Mouse (Mus musculus) effector memory CD4-positive, alpha-beta T cell, adult 5 months (primary cell): Measurements from ENCODE around the gene Ap2b1. TPM values are rescaled to one million over a fixed set of nuclear protein-coding genes. Genes with fewer than 3 reads are reported as not detected.

Experiments
- polyA plus RNA-seq: library from polyadenylated mRNA; unstranded; fragments of 100-300 nt; shearing (Covaris generic); gene quantifications from one replicate; pipeline ENCODE4 v1.2.1, GENCODE M21; 2017

The Ap2b1 gene
- polyA plus RNA-seq: 53.1 TPM

DNA sequence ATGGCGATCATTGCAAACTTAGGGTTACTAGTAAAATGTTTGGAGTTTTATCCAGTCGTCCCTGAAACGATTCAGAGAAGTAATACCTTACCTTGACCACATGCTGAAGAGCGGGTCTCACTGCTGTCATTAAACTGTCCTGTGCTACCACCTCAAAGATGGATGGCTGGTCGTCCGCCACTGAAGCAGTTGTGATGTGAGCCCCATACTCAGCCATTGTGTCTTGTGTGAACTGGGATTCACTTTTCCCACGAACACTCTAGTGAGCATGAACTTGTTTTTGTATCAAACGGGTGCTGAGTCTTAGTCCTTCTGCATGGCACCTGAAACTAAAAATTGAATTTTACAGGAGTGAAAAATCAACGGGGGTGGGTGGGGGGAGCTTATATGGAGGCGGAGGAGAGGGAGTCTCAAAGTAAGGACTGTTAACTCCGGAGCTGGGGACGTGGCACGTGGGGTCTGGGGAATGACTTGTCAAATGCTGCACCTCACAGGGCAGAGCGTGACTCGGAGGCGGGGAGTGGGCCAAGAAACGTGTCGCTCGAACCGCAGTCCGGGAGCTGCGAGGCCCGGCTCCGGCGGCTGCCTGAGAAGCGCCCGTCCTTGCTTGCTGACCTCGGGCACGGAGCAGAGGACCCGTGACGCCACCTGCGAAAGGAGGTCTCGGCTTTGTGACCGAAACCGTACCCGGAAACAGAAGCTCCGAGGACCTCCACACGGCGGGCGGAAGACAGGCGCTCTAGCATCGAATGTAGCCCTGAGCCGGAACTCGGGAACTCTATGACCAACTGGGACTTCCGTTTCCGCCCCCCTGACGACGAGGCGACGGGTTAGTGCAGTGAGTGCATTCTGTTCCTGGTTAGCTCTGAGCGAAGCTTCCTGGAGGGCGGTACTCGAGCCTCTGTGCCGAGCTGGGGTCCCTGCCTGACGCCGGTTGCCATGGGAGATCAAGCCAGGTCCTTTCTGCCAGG lies at the start of gene Ap2b1:
Ap2b1 (plus strand) TSS at position 800 of the 971 bp plus-strand sequence.

DNA sequence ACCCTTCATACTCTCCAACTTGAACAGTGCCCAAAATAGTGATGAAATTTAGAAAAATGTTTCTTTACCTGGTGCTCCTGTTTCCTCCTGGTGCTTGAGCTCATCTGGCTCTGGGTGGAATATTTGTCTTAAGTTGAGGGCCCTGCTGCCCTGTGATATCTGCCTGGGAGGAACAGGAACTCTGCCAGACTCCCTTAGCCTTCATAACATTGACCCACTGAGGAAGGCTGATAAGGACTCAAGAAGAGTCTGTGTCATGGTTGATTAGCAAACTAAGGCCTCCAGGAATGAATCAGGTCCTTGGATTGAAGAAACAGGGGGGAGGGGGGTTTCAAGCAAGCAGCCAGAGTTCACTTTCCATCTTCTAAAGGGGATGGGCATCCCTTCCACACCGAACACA lies 12.3 kb upstream of the Ap2b1 start, which contains the start of gene Slfn14:
Slfn14 (minus strand) TSS at position 161 of the 400 bp plus-strand sequence.

DNA sequence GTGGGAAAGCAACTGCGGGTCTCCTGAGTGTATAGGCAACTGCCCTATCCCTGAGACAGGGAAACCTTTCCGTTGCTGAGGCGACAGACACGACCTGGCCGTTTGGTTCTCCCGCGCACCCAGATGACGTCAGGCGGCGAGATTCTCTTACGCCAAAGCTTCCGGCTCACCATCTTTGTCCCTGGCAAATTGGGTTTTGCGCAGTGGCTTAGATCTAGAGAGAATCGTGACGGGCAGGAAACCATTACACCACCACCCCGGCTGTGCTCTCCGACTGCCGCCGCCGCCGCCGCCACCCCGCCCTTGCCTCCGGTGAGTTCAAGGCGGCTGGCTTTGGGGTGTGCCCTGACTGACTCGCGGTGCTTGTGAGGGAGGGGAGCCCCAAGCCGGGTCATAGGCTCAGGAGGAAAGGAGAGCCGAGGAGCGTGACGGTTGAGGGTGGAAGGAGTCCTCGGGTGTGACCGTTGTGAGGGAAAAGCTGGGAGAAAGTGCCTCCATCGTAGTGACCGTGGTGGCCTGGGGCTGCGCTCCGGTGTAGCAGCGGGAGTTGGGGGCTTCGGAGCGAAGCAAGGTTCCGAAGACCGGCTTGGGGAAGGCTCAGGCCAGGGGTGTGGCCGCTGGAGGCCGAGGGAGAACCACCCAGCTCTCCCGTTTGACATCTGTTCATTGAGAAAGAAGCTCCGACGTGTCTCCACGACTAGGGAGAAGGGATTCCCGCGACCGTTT lies 3.9 kb downstream of the Ap2b1 start, which contains the start of gene Pex12:
Pex12 (minus strand) TSS at position 61 of the 726 bp plus-strand sequence.

DNA sequence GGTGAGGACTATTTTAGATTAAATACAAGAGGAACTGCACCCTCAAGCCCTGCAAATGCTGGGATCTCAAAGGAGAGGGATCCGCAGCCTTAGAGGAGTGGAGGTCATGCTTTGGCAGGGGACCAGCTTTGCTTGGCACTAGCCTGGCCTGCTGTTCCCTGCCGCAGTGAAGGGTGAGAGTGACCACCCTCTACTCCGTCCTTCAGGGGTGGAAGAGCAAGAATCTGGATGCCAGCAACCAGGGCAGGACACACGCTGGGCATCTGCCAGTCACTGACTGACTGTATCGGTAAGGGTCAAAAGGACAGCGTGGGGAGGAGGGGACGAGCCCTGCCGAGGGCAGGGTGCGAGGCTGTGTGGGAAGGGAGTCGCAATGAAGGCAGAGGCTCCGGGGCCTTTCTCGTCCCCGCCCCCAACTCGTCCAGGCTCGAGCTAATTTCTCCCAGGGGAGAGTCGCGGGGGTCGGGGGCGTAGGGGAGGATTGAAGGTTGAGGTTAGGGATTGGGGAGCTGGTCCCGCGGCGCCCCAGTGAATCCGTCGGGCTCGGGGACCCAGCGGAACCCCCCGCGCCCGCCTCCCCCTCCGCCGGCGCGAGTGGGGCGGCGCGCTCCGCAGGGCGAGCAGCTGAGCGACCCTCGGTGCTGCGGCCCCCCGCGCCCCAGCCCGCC lies 110.4 kb downstream of the Ap2b1 start, which contains the start of gene Rasl10b:
Rasl10b (plus strand) TSS at position 51 of the 668 bp plus-strand sequence.

DNA sequence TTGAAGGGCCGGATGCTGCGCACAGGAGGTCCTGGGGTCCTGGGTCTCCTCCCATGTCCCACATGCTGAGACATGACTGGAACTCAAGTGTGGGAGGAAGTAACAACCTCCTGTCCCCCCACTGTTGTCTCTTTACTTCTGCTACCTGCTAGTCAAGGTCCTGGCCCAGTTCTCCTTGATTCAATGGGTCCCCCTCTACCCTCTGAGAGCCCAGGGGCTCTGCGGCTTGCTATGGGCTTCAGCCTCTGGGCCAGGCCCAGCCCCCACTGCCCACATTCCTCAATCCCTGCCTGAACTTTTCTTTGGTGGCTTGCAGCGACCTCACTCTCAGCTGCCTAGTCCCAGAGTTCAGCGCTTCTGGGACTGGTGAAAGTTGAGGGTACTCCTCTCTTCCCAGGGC lies 130.5 kb downstream of the Ap2b1 start, which contains the start of gene Gas2l2:
Gas2l2 (minus strand) TSS at position 101 of the 400 bp plus-strand sequence.

DNA sequence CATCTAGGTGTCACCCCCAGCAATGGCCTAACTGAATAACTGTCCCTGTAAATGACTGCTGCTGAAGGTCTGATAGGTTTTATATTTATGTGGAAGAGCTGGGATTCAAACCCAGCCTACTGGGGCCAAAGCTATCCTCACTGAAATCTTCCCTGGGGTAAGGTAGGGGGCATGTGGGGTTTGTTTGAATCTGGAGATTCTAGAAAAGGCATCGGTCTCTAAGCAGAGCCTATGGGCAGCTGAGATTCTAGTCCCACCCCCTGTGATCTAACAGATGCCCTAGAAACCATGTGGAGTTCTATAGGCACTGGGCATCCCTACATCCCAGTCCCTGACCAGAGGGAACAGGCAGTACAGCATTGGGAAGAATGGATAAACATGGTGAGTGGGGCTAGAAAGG lies 138.6 kb downstream of the Ap2b1 start, which contains the start of gene 1700020L24Rik:
1700020L24Rik (plus strand) TSS at position 301 of the 400 bp plus-strand sequence.

Other genes with a start within 250 kb of the Ap2b1 start
- 634 TPM for gene Slfn2, start 233.9 kb upstream of the Ap2b1 start, polyA plus RNA-seq
- gene Slfn1, start 182.2 kb upstream of the Ap2b1 start, polyA plus RNA-seq: 98.9 TPM
- gene Slfn4, start 123.8 kb upstream of the Ap2b1 start, polyA plus RNA-seq: 0.30 TPM
- 2.0 TPM for gene Slfn3, start 107.7 kb upstream of the Ap2b1 start, polyA plus RNA-seq
- gene Slfn14, start 12.3 kb upstream of the Ap2b1 start, polyA plus RNA-seq: not detected
- 6.8 TPM for gene Pex12, start 3.6 kb downstream of the Ap2b1 start, polyA plus RNA-seq
- gene Rasl10b, start 110.1 kb downstream of the Ap2b1 start, polyA plus RNA-seq: not detected
- gene Gas2l2, start 130.4 kb downstream of the Ap2b1 start, polyA plus RNA-seq: not detected
- 1.1 TPM for gene 1700020L24Rik, start 138.7 kb downstream of the Ap2b1 start, polyA plus RNA-seq
- gene Mmp28, start 164.0 kb downstream of the Ap2b1 start, polyA plus RNA-seq: not detected
- 24.6 TPM for gene Taf15, start 174.1 kb downstream of the Ap2b1 start, polyA plus RNA-seq
- gene Heatr9, start 223.2 kb downstream of the Ap2b1 start, polyA plus RNA-seq: 1.2 TPM
- 1,423 TPM for gene Ccl5, start 231.5 kb downstream of the Ap2b1 start, polyA plus RNA-seq